Mouse (Mus musculus) intestine, embryonic 15.5 days (tissue): ENCODE results near the gene Ccdc3. TPM values are rescaled to one million over a fixed set of nuclear protein-coding genes. Genes with fewer than 3 reads are reported as not detected.

Source experiments
- ATAC-seq: fragments of 200-750 bp; cut with Nextera tagmentation; 2 replicates; pipeline ENCODE4 v1.8.0; 2017; ENCODE audit warnings: moderate TSS enrichment, moderate library complexity
- H3K27ac ChIP-seq: fragments of 300-500 bp; sonication (generic); 2 replicates; pipeline ENCODE4 v1.5.1; 2015; ENCODE audit warnings: mild to moderate bottlenecking, inconsistent platforms
- H3K27me3 ChIP-seq: fragments of 300-500 bp; sonication (generic); replicated peaks from 2 replicates; pipeline ENCODE4 v1.6.1; 2015; ENCODE audit warnings: inconsistent platforms
- H3K36me3 ChIP-seq: fragments of 300-500 bp; sonication (generic); 2 replicates; pipeline ENCODE4 v1.6.1; 2015; ENCODE audit warnings: inconsistent platforms
- H3K4me1 ChIP-seq: fragments of 300-500 bp; sonication (generic); replicated peaks from 2 replicates; pipeline ENCODE4 v1.6.1; 2015; ENCODE audit warnings: inconsistent platforms
- H3K4me2 ChIP-seq: fragments of 300-500 bp; sonication (generic); replicated peaks from 2 replicates; pipeline ENCODE4 v1.6.1; 2015; ENCODE audit warnings: mild to moderate bottlenecking, inconsistent platforms
- H3K4me3 ChIP-seq: fragments of 300-500 bp; sonication (generic); replicated peaks from 2 replicates; pipeline ENCODE4 v1.5.1; 2015; ENCODE audit warnings: inconsistent platforms
- H3K9ac ChIP-seq: fragments of 300-500 bp; sonication (generic); 2 replicates; pipeline ENCODE4 v1.6.1; 2015; ENCODE audit warnings: inconsistent platforms
- H3K9me3 ChIP-seq: fragments of 300-500 bp; sonication (generic); 2 replicates; pipeline ENCODE4 v1.6.1; 2016; ENCODE audit warnings: inconsistent platforms
- WGBS: fragments of 180-500 bp; shearing (Covaris S2); methylation state at CpG from one replicate; pipeline ENCODE4 v1.1.7; 2015; 5-methylcytosine and 5-hydroxymethylcytosine counted together
- polyA plus RNA-seq: library from polyadenylated mRNA; unstranded; fragments of >200 nt; fragmentation: Nextera tagmentation; extraction: Ambion mirVana; gene quantifications from 2 replicates; pipeline ENCODE4 v1.2.1, GENCODE M21; 2015

The Ccdc3 gene
- polyA plus RNA-seq, 1 experiment from 2014 or later: 10.3 TPM

DNA sequence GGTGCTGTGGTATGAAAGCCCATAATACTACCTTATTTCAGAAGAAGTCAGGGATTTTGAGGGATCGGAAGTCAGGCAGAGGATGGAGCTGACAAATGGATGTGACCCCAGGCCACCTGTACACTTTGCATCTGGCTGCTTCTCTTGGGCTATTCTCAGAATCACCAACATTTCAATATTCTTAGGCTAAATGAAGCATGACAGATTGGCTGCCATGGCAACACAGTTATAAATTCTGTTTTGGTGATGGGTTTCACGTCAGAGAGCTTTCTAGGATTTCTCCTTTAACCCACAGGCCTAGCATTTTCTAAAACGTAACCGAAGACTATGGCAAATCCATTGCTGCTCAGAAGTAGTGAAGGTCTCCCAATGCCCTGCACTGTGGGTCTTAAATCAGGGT, 59.9 kb downstream of the Ccdc3 start:
- ATAC-seq: no peak
- no peaks in the 10 kb centered on the region for H3K36me3 ChIP-seq
- H3K9me3 ChIP-seq: no peaks in the 10 kb centered on the region
- H3K4me2 ChIP-seq: no peak overlapping the region
- no peak overlapping the region for H3K27ac ChIP-seq
- H3K9ac ChIP-seq: no peak overlapping the region
- no peaks in the 10 kb centered on the region for H3K27me3 ChIP-seq
- no peak overlapping the region for H3K4me3 ChIP-seq
- H3K4me1 ChIP-seq: no peaks in the 10 kb centered on the region
- WGBS: 90% methylated on average over 4 of the region's 4 CpGs

DNA sequence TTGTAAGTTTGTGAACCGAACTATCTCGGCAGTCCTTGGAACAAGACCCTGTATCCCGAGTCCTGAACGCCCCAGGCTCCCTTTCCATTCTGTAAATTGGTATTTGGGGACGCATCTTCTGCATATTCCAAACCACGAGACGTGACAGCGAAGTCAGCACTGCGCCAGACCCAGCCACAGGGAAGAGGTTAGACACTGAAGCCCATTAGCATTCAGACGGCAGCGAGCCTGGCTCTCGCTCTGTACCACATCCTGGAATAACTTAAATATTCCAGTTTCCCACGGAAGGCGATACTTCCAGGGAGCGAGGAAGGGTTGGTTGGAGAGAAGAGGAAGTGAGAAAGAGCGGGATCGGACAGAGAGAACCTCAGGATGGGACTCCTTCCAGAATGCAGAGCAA, 61.7 kb downstream of the Ccdc3 start:
- no peak overlapping the region for H3K4me3 ChIP-seq
- H3K9me3 ChIP-seq: no peaks in the 10 kb centered on the region
- no peak overlapping the region for H3K9ac ChIP-seq
- H3K4me1 ChIP-seq: no peaks in the 10 kb centered on the region
- no peak overlapping the region for H3K4me2 ChIP-seq
- WGBS: 89% methylated on average over 17 of the region's 17 CpGs
- no peak for ATAC-seq
- H3K27ac ChIP-seq: no peak overlapping the region
- no peaks in the 10 kb centered on the region for H3K36me3 ChIP-seq
- no peaks in the 10 kb centered on the region for H3K27me3 ChIP-seq

DNA sequence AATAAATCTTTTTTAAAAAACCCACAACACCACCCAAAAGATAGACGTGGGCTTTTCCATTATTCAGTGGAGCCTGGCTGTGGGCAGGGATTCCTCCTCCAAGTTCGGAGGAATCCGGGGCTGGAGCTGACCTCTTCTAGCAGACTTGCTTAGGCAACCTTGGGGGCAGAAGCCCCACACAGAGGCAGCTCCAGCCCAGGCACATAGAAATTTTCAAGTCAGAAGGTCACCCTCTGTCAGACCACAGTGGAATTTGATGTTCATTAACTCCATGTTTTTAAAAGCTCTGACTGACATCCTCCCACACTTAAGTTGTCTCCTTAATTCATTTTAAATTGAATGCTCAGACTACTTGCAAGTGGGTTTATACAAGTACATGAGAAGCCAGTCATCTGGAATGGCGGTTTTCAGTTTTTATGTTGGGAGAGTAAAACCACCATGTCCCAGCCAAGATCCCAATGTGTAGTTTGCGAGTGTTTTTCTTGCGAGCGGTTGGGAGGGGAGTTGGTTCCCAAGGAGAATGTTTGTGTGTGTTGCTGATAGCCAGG, 63.3 kb downstream of the Ccdc3 start:
- H3K27ac ChIP-seq: no peak overlapping the region
- H3K4me3 ChIP-seq: no peak overlapping the region
- no peak overlapping the region for H3K9ac ChIP-seq
- H3K4me2 ChIP-seq: no peak overlapping the region
- H3K36me3 ChIP-seq: no peaks in the 10 kb centered on the region
- 79% methylated on average over 7 of the region's 7 CpGs for WGBS
- no peak for ATAC-seq
- no peaks in the 10 kb centered on the region for H3K9me3 ChIP-seq
- no peaks in the 10 kb centered on the region for H3K4me1 ChIP-seq
- no peaks in the 10 kb centered on the region for H3K27me3 ChIP-seq

DNA sequence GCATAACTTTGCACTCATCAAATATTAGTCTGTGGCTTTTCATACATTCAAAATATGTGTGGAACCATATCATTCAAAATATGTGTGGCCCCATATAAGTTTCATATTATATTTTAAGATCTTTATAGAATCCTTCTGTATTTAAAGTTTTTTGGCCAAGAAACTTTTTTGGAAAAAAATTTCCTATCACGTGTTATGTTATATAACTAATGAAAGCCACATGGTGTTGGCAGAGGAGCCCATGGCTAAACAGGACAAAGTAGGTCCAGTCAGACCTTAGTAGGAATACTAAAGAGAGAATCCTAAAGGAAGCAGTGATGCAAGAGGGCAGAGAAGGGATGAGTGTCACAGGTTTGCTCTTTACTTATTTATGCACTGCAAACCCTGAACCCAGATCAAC, 65.6 kb downstream of the Ccdc3 start:
- Histone ChIP-seq H3K36me3 (no peaks in the 10 kb centered on the region), H3K27me3 (no peaks in the 10 kb centered on the region), H3K4me2 (no peak overlapping the region), H3K4me1 (no peaks in the 10 kb centered on the region), H3K4me3 (no peak overlapping the region), H3K9me3 (no peaks in the 10 kb centered on the region), H3K27ac (no peak overlapping the region), H3K9ac (no peak overlapping the region)
- 90% methylated on average over 1 of the region's 1 CpGs for WGBS
- ATAC-seq: no peak

DNA sequence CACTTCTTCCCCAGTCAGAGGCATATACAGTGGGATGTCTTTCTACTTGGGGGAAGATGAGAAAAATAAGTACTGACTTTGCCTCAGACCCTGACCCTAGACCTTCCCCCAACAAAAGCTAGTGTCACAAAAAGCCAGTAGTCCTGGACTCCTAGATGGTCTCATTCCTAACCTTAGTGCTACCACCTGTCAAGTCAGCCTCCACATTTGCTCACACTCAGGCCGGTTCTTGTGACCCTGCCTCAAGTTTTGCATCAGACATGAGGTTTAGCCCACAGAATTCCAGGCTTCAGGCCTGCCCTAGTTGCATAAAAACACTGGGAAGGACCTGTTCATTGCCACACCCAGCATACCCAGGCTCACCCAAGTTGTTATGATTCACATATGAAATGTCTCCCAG, 67.4 kb downstream of the Ccdc3 start:
- Histone ChIP-seq H3K27ac (no peak overlapping the region), H3K36me3 (no peaks in the 10 kb centered on the region), H3K27me3 (no peaks in the 10 kb centered on the region), H3K9me3 (no peaks in the 10 kb centered on the region), H3K4me2 (no peak overlapping the region), H3K4me1 (no peaks in the 10 kb centered on the region), H3K9ac (no peak overlapping the region), H3K4me3 (no peak overlapping the region)
- WGBS: 86% methylated on average over 1 of the region's 1 CpGs
- ATAC-seq: no peak

DNA sequence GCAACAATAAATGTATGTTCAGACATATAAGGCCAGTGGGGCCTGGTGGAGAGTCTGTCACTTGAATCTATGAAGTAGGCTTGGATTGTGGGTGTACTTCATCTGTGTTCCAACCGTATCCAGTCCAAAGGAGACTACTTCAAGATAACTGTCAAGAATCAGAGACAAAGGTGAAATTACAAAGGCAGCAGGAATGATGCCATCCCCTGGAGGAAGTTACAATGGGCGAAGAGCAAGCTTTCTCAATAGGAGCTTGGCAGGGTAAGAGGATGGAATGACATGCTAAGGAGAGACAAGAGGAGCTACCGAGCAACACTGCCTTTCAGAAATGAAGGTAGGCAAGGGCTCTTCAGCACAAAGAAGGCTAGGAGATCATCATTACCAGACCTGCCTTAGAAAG, 69.1 kb downstream of the Ccdc3 start:
- Histone ChIP-seq H3K27me3 (no peaks in the 10 kb centered on the region), H3K4me3 (no peak overlapping the region), H3K27ac (no peak overlapping the region), H3K9ac (no peak overlapping the region), H3K4me2 (no peak overlapping the region), H3K9me3 (no peaks in the 10 kb centered on the region), H3K4me1 (no peaks in the 10 kb centered on the region), H3K36me3 (no peaks in the 10 kb centered on the region)
- 90% methylated on average over 3 of the region's 3 CpGs for WGBS
- no peak for ATAC-seq

DNA sequence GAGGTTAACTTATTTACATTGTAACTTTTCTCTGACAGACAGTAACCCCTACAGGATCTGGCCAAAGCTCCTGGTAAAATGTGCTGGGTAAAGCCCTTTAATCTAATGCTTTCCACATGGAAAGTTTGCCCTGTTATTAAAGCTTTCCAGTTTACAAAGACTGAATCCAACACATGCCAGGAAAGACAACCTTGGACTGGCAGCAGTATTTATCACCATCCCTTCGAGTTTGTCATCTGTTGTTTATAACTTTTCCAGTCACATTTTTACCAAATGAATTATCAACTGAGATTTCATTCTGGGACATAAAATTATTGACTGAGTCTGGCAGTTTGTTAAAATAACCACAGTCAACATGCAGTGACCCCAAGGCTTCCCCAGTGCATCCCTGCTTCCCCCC, 77.0 kb downstream of the Ccdc3 start:
- Histone ChIP-seq H3K36me3 (no peaks in the 10 kb centered on the region), H3K9me3 (no peaks in the 10 kb centered on the region), H3K4me1 (no peaks in the 10 kb centered on the region), H3K4me3 (no peak overlapping the region), H3K27me3 (no peaks in the 10 kb centered on the region), H3K9ac (no peak overlapping the region), H3K27ac (no peak overlapping the region), H3K4me2 (no peak overlapping the region)
- no peak for ATAC-seq
- 52% methylated on average over 1 of the region's 1 CpGs for WGBS

DNA sequence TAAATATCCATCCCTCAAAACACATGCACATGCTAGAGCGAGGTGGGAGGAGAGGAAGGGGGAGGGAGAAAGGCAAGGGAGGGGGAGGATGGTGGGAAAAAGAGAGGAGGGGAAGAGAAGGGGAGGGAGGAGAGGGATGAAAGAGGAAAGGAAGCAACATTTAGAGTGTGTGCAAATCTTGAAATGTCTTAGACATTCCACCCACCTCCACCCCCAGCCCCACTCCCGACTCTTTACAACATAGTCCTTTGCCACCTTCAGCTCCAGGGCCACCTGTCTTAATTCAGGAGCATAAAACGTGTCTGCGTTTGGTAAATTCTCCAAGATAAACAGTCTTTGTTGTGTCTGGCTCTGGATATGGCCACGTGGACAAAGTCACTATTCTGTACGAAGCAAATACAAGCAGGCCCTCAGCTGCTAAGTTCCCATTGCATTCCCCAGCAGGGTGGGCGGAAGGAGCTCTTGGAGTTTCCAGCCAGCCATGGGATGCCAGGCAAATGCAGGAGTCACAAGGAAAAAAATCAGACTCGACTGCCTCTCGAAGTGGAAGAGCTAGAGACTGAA, 77.8 kb downstream of the Ccdc3 start:
- Histone ChIP-seq H3K4me1 (no peaks in the 10 kb centered on the region), H3K9me3 (no peaks in the 10 kb centered on the region), H3K4me2 (no peak overlapping the region), H3K4me3 (no peak overlapping the region), H3K27me3 (no peaks in the 10 kb centered on the region), H3K9ac (no peak overlapping the region), H3K27ac (no peak overlapping the region), H3K36me3 (no peaks in the 10 kb centered on the region)
- ATAC-seq: no peak
- WGBS: 55% methylated on average over 9 of the region's 9 CpGs

DNA sequence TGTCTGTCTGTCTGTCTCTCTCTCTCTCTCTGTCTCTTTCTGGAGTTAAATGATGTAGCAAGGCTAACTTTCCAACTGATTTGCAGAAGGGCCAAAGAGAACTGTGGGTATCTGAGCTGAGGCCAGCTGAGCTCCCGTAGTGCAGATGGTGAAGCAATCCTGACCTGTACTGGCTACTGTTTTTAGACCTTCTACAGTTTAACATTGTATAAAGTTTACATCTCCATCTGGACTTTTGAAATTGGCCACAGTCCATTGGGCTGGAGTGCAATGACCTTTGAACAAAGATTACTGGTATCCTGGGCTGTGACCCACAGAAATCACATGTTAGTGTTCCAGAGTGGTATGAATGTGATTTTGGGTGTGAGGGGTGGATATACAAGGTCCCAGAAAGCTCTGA, 81.6 kb downstream of the Ccdc3 start:
- Histone ChIP-seq H3K4me1 (no peaks in the 10 kb centered on the region), H3K27ac (no peak overlapping the region), H3K36me3 (no peaks in the 10 kb centered on the region), H3K9ac (no peak overlapping the region), H3K9me3 (no peaks in the 10 kb centered on the region), H3K4me2 (no peak overlapping the region), H3K4me3 (no peak overlapping the region), H3K27me3 (no peaks in the 10 kb centered on the region)
- WGBS: 86% methylated on average over 1 of the region's 1 CpGs
- no peak for ATAC-seq

DNA sequence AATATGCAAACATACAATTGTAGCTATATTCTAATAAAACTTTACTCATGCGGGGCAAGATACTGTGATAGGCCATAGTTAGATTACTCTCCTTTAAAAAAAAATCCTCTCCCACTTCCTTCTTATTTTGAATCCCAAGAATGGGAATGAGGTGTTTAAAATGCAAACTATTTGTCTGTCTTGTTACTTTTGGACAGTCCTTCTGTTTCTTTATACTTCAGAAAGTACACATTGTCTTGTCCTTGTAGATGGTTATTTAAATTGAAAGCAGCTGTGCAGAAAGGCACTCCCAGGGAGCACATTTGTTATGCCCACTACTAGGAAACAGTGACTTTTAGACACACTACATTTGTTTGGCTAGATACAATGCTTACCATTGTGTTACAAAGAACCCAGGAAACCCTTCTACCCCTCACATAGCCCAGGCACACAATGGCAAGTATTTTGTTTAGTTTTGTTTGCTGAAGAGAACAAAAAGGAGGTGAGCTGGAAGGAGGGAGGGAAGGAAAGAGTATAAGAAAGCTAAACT, 82.3 kb downstream of the Ccdc3 start:
- no peaks in the 10 kb centered on the region for H3K36me3 ChIP-seq
- H3K4me1 ChIP-seq: no peaks in the 10 kb centered on the region
- H3K9ac ChIP-seq: no peak overlapping the region
- no peak overlapping the region for H3K4me3 ChIP-seq
- no peak overlapping the region for H3K27ac ChIP-seq
- no peak overlapping the region for H3K4me2 ChIP-seq
- 86% methylated on average over 1 of the region's 1 CpGs for WGBS
- no peaks in the 10 kb centered on the region for H3K27me3 ChIP-seq
- ATAC-seq: no peak
- H3K9me3 ChIP-seq: no peaks in the 10 kb centered on the region

DNA sequence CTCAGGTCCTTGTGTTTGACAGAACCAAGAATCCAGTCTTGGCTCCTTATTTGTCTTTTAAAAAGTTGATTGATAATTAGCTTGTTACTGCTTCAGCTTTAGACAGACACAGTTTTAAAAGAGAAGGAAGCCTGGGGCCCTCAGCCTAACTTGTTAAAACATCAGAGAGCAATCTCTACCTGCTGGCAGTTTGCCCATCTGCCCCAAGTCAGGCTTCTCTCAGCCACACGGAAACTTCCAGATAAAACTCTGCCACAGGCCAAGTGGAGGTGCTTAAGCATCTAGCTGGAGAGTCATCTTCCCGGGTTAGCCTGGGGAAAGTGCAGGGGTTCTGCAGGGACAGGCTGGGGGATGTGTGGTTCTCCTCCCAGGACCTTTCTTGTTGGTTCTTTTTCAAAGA, 85.0 kb downstream of the Ccdc3 start:
- H3K27ac ChIP-seq: no peak overlapping the region
- H3K9ac ChIP-seq: no peak overlapping the region
- H3K27me3 ChIP-seq: no peaks in the 10 kb centered on the region
- ATAC-seq: no peak
- H3K4me1 ChIP-seq: peaks cover under 1% of the 10 kb centered on the region; the same call in 1 of the 2 replicates
- no peaks in the 10 kb centered on the region for H3K9me3 ChIP-seq
- H3K4me3 ChIP-seq: no peak overlapping the region
- 48% methylated on average over 2 of the region's 2 CpGs for WGBS
- no peaks in the 10 kb centered on the region for H3K36me3 ChIP-seq
- H3K4me2 ChIP-seq: no peak overlapping the region

DNA sequence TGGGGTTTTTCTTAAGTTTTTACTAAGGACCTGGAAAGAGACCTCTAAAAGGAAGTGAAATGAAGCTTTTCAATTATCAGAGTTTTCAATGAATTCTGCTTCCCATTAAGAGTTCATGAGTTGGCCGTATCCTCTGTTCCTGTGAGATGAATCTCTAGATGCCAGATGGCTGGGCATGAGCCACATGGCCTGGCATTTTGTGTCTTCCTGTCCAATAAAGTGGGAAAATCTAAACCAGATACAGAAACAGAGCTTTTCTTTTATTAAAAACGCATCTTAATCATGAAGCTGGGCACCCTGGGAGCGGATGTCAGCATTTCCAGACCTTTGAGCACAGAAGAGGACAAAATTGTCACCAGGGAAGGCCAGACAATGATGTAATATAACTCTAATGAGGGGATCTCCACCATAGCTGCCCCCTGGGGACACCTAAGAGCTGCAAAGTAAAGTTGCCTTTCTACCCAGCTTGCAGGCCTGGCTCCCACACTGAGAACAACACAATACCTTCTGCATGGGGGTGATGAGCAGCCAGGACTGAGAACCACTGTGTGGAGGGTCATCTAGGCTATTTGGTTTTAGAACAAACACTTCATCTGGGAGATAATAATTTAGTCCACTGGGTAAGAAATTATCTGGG, 99.4 kb downstream of the Ccdc3 start:
- WGBS: 83% methylated on average over 3 of the region's 3 CpGs
- H3K27me3 ChIP-seq: no peaks in the 10 kb centered on the region
- ATAC-seq: no peak

DNA sequence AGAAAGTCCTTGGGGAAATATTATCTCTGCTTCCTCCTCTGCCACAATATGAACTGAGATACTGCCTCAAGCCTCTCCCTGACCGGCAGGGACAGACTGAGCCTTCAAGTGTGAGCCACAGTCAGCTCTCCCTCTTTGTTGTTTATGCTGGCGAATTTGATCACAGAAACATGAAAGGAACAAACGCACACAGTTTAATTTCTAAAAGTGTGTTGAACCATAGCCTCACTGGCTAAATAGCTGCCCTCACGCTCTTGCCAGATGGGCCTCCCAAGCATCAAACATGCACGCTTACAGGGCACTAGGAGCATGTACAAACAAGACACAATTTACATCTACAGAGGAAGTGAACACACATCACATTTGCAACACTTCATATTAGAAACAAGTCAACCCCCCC, 100.3 kb downstream of the Ccdc3 start:
- no peak overlapping the region for H3K9ac ChIP-seq
- H3K9me3 ChIP-seq: no peaks in the 10 kb centered on the region
- H3K4me2 ChIP-seq: no peak overlapping the region
- H3K36me3 ChIP-seq: no peaks in the 10 kb centered on the region
- ATAC-seq: no peak
- no peaks in the 10 kb centered on the region for H3K27me3 ChIP-seq
- H3K4me3 ChIP-seq: no peak overlapping the region
- 0 out of 2 replicates have a peak, but pooled peaks cover 4% of the 10 kb centered on the region for H3K4me1 ChIP-seq
- H3K27ac ChIP-seq: no peak overlapping the region
- WGBS: 85% methylated on average over 5 of the region's 5 CpGs

More for the DNA sequence above, 99.4 kb downstream of the Ccdc3 start:
- no peak overlapping the region for H3K9ac ChIP-seq
- no peaks in the 10 kb centered on the region for H3K36me3 ChIP-seq
- H3K27ac ChIP-seq: no peak overlapping the region
- no peak overlapping the region for H3K4me2 ChIP-seq
- 0 out of 2 replicates have a peak, but pooled peaks cover 2% of the 10 kb centered on the region for H3K4me1 ChIP-seq
- no peak overlapping the region for H3K4me3 ChIP-seq
- H3K9me3 ChIP-seq: no peaks in the 10 kb centered on the region
